Mouse (Mus musculus) G1E (cell line): ENCODE measurements around the gene Mmp15.

Source experiments
- CTCF ChIP-seq: IDR thresholded peaks from 2 replicates; pipeline ENCODE4 v1.5.1; 2012; ENCODE audit warnings: low read depth, low read length, inconsistent platforms, mixed read lengths
- GATA1 ChIP-seq: IDR thresholded peaks from 2 replicates; pipeline ENCODE4 v1.6.1; 2012; ENCODE audit warnings: borderline replicate concordance, low read length, inconsistent platforms, mixed read lengths
- POLR2AphosphoS5 ChIP-seq: IDR thresholded peaks from 2 replicates; pipeline ENCODE4 v1.6.1; 2012; ENCODE audit warnings: low read depth, low read length, inconsistent platforms; ENCODE audit not compliant: insufficient replicate concordance
- TAL1 ChIP-seq: conservative IDR thresholded peaks from 2 replicates; pipeline ENCODE4 v1.6.1; 2012; ENCODE audit warnings: low read depth, low read length, inconsistent platforms, mixed read lengths

DNA sequence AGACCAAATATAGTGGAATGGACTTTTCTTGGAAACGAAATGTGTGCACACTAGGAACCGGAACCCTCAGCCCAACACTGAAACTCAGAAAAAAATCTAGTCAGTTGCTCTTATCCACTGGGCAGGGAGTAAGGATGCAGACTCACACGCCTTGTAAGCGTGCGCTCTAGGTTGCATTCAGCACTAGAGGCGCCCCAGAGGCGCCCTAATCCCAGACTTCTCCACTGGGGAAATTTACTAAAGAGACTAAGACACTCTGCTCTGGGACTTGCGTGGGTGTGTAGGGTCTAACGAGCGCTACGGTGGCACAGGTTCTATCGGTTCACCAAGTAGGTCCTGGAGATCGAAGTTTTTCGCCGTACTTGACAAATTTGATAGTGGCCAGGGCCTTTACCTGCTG is 607 bp upstream of the Mmp15 start:
- TF ChIP-seq CTCF (no peak), POLR2AphosphoS5 (no peak), GATA1 (no peak), TAL1 (no peak)
